Mouse (Mus musculus): ENCODE results near the gene Arhgap42. TPM values are rescaled to one million over a fixed set of nuclear protein-coding genes. Genes with fewer than 3 reads are reported as not detected.

Gene Arhgap42
- polyA plus RNA-seq, 1 experiment from 2014 or later, result 10.2 TPM

DNA sequence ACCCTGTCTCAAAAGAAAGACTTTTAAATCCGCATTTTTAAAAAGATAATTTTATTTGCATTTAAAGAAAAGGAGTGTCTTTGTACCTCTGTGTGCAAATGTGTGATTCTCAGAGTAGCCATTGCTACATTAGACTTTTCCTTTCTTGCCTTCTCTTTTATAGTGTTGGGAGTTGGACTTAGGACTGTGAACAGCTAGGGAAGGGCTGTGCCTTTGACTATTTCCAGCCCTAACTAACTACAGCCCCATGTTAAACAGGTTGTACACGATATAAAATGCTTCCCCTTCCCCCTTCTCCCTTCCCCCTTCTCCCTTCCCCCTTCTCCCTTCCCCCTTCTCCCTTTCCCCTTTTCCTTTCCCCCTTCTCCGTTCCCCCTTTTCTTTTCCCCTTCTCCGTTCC, 4.9 kb upstream of the Arhgap42 start:
- ATAC-seq (replicated peaks; ENCODE audit: extremely low read depth, insufficient read depth, low FRiP score), result no peak
- Histone ChIP-seq H3K27ac (ENCODE audit: low read length) (no peak overlapping the region), H3K27me3 (ENCODE audit: control insufficient read depth, insufficient read depth, low read length) (no peaks in the 10 kb centered on the region), H3K4me1 (ENCODE audit: control insufficient read depth, insufficient read depth, low read length) (peaks cover 3% of the 10 kb centered on the region; the same call in 1 of the 2 replicates), H3K9ac (ENCODE audit: low read length) (no peak overlapping the region), H3K36me3 (ENCODE audit: control insufficient read depth, insufficient read depth) (no peaks in the 10 kb centered on the region), H3K9me3 (replicated peaks; ENCODE audit: control insufficient read depth, low read length) (no peaks in the 10 kb centered on the region), H3K4me3 (ENCODE audit: low read length) (no peak overlapping the region), H3K4me2 (ENCODE audit: low read depth, low read length) (no peak overlapping the region)
- 39% methylated on average over 2 of the region's 4 CpGs for WGBS

DNA sequence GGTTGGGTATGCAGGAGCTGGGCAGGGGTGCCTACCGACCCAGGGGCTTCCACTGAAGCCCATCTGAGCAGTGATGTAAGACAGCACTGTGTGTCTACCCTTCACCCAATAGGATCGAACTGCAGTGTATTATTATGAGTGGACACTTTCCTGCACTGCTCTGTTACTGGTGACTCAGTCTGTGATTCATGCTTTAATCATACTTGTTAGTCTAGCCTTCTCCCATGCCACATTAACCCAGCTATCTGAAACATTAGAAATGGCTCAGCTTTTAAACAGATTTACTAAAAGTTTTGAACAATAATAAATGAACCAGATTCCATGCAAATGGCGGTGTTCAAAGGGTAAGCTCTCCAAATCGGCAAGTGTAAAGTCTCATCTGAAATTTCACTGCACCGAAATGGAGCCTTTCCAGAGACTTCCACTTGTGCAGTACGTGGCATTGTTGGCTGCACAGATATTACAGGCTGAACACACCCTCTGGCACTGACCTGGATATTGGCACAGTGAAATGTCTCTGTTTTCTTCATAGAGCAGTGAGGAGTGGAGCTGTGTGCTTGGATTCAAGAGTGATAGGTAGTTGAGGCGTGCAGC, 2.4 kb upstream of the Arhgap42 start:
- Histone ChIP-seq H3K27me3 (ENCODE audit: control insufficient read depth, insufficient read depth, low read length) (no peaks in the 10 kb centered on the region), H3K4me1 (ENCODE audit: control insufficient read depth, insufficient read depth, low read length) (peaks cover 9% of the 10 kb centered on the region), H3K27ac (ENCODE audit: low read length) (no peak overlapping the region), H3K4me3 (ENCODE audit: low read length) (no peak overlapping the region), H3K36me3 (ENCODE audit: control insufficient read depth, insufficient read depth) (no peaks in the 10 kb centered on the region), H3K9me3 (replicated peaks; ENCODE audit: control insufficient read depth, low read length) (no peaks in the 10 kb centered on the region), H3K4me2 (ENCODE audit: low read depth, low read length) (no peak overlapping the region), H3K9ac (ENCODE audit: low read length) (no peak overlapping the region)
- no peak for ATAC-seq (replicated peaks; ENCODE audit: extremely low read depth, insufficient read depth, low FRiP score)
- WGBS, result 77% methylated on average over 7 of the region's 7 CpGs

DNA sequence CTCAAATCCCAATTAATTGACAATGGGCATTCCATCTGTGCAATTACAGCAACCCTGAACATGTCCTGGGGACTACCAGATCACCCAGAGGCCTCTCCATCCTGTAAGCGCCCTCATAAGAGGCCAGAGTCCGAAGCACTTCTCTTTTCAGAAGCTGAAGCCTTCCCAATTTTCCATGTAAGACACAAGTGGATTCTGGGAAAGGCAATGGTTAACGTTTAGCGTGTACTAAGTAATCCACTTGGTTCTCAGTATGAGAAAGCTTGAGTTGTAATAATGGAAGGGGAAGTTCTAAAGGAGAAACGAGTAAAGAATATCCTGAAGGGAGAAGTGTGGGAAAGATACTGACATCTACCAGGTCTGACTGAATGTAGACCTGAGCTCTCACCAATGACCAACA, 1.4 kb downstream of the Arhgap42 start:
- Histone ChIP-seq H3K9me3 (replicated peaks; ENCODE audit: control insufficient read depth, low read length) (no peaks in the 10 kb centered on the region), H3K27me3 (ENCODE audit: control insufficient read depth, insufficient read depth, low read length) (no peaks in the 10 kb centered on the region), H3K36me3 (ENCODE audit: control insufficient read depth, insufficient read depth) (no peaks in the 10 kb centered on the region; the same call in 1 of the 2 replicates), H3K9ac (ENCODE audit: low read length) (peak overlapping the region; percentile 27; the same call in 1 of the 2 replicates), H3K27ac (ENCODE audit: low read length) (no peak overlapping the region), H3K4me2 (ENCODE audit: low read depth, low read length) (peak overlapping the region; percentile 69), H3K4me3 (ENCODE audit: low read length) (peak overlapping the region; percentile 84), H3K4me1 (ENCODE audit: control insufficient read depth, insufficient read depth, low read length) (peaks cover 9% of the 10 kb centered on the region)
- ATAC-seq (replicated peaks; ENCODE audit: extremely low read depth, insufficient read depth, low FRiP score), result no peak
- 61% methylated on average over 5 of the region's 5 CpGs for WGBS

DNA sequence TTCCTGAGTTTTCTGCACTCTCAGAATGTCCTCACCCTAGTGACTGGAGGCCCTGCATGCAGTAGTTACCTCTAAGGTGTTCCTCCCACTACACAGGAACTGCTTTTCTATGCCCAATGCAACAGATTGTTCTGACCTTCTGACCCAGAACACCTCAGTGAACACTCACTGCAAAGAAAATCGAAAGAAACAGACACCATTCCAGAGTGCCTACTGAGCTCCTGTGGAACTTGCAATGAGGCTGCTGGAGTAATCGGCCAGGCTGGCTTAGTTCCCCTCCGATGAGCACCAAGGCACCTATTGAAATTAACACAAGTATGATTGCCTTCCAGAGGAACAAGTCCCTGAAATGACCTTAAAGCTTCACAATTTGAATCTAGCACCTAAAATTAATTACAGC, 9.2 kb downstream of the Arhgap42 start:
- H3K4me3 ChIP-seq (ENCODE audit: low read length), result no peak overlapping the region
- 71% methylated on average over 3 of the region's 3 CpGs for WGBS

DNA sequence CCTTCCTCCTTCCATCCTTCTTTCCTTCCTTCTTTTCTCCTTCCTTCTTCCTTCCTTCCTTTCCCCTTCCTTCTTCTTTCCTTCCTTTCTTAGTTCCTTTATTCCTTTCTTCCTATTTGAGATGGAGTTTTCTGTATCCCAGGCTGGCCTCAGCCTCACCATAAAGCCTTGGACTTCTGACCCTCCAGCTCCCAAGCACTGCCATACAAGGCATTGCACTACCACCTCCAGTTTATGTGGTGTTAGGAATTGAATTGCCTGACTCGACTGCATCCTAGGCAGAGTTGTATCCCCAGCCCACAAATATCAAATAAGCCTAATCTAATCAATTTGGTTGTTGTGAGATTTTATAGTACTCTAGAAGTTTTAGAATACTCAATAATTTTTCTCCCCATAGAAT, 14.1 kb downstream of the Arhgap42 start:
- Histone ChIP-seq H3K4me2 (ENCODE audit: low read depth, low read length) (no peak overlapping the region), H3K9me3 (replicated peaks; ENCODE audit: control insufficient read depth, low read length) (no peaks in the 10 kb centered on the region), H3K27ac (ENCODE audit: low read length) (no peak overlapping the region), H3K36me3 (ENCODE audit: control insufficient read depth, insufficient read depth) (no peaks in the 10 kb centered on the region), H3K27me3 (ENCODE audit: control insufficient read depth, insufficient read depth, low read length) (peaks cover 4% of the 10 kb centered on the region), H3K9ac (ENCODE audit: low read length) (no peak overlapping the region), H3K4me1 (ENCODE audit: control insufficient read depth, insufficient read depth, low read length) (no peaks in the 10 kb centered on the region; the same call in 1 of the 2 replicates), H3K4me3 (ENCODE audit: low read length) (no peak overlapping the region)
- 77% methylated on average over 1 of the region's 1 CpGs for WGBS
- no peak for ATAC-seq (replicated peaks; ENCODE audit: extremely low read depth, insufficient read depth, low FRiP score)

More for the DNA sequence above, 9.2 kb downstream of the Arhgap42 start:
- H3K9me3 ChIP-seq (replicated peaks; ENCODE audit: control insufficient read depth, low read length), result no peaks in the 10 kb centered on the region
- H3K27me3 ChIP-seq (ENCODE audit: control insufficient read depth, insufficient read depth, low read length), result no peaks in the 10 kb centered on the region
- no peak overlapping the region for H3K4me2 ChIP-seq (ENCODE audit: low read depth, low read length)
- H3K36me3 ChIP-seq (ENCODE audit: control insufficient read depth, insufficient read depth), result no peaks in the 10 kb centered on the region; the same call in 1 of the 2 replicates
- no peak for ATAC-seq (replicated peaks; ENCODE audit: extremely low read depth, insufficient read depth, low FRiP score)
- no peak overlapping the region for H3K27ac ChIP-seq (ENCODE audit: low read length)
- H3K9ac ChIP-seq (ENCODE audit: low read length), result no peak overlapping the region
- no peaks in the 10 kb centered on the region; the same call in 1 of the 2 replicates for H3K4me1 ChIP-seq (ENCODE audit: control insufficient read depth, insufficient read depth, low read length)

DNA sequence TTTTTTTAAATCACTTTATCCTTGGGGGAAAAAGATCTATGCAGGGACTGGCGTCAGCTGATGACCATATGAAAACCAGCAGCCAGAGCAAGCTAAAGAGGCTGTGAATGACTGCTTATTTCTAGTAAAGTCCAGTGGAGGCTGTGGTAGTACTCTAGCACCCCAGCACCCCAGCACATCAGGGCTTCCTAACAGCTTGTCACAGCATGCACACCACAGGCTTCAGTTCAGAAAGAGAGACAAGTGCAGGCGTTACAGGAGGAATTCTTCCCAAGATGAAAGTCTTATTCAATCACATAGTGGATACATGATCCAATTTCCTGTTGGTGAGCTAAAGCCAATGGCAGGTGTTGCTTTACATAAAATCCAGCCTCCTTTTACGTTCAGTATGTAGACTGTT, 15.5 kb downstream of the Arhgap42 start:
- H3K9ac ChIP-seq (ENCODE audit: low read length), result no peak overlapping the region
- H3K4me3 ChIP-seq (ENCODE audit: low read length), result no peak overlapping the region
- no peak overlapping the region for H3K27ac ChIP-seq (ENCODE audit: low read length)
- WGBS, result 71% methylated on average over 3 of the region's 3 CpGs
- no peak overlapping the region for H3K4me2 ChIP-seq (ENCODE audit: low read depth, low read length)
- no peak for ATAC-seq (replicated peaks; ENCODE audit: extremely low read depth, insufficient read depth, low FRiP score)
- no peaks in the 10 kb centered on the region for H3K9me3 ChIP-seq (replicated peaks; ENCODE audit: control insufficient read depth, low read length)
- H3K36me3 ChIP-seq (ENCODE audit: control insufficient read depth, insufficient read depth), result no peaks in the 10 kb centered on the region
- H3K4me1 ChIP-seq (ENCODE audit: control insufficient read depth, insufficient read depth, low read length), result no peaks in the 10 kb centered on the region; the same call in 1 of the 2 replicates
- peaks cover 5% of the 10 kb centered on the region for H3K27me3 ChIP-seq (ENCODE audit: control insufficient read depth, insufficient read depth, low read length)

DNA sequence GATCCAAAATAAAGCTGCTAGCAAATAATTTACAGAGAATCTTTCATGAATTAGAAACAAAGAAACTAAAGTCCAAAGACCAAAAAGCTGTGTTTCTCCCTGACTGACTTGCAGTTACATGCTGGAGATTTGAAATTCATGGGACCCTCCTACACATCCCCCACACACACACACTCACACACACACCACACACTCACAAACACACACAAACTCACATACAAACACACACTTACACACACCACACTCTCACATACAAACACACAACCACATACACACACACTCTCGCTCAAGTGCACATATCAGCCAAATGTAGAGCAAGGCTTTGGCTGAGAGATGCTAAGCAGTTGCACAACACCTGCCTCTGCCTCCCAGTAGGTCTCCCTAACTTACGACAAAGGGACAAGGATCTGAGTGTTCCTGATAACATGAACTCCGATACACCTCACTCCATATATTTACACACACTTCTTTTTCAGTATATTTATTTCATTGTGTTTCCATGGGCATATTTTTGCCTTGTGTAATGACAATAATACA, 16.9 kb downstream of the Arhgap42 start:
- H3K4me1 ChIP-seq (ENCODE audit: control insufficient read depth, insufficient read depth, low read length), result peaks cover 4% of the 10 kb centered on the region
- no peak overlapping the region for H3K4me3 ChIP-seq (ENCODE audit: low read length)
- ATAC-seq (replicated peaks; ENCODE audit: extremely low read depth, insufficient read depth, low FRiP score), result no peak
- no peaks in the 10 kb centered on the region for H3K36me3 ChIP-seq (ENCODE audit: control insufficient read depth, insufficient read depth)
- no peaks in the 10 kb centered on the region for H3K9me3 ChIP-seq (replicated peaks; ENCODE audit: control insufficient read depth, low read length)
- peaks cover 5% of the 10 kb centered on the region for H3K27me3 ChIP-seq (ENCODE audit: control insufficient read depth, insufficient read depth, low read length)
- H3K9ac ChIP-seq (ENCODE audit: low read length), result no peak overlapping the region
- H3K27ac ChIP-seq (ENCODE audit: low read length), result no peak overlapping the region
- H3K4me2 ChIP-seq (ENCODE audit: low read depth, low read length), result no peak overlapping the region
- WGBS, result 77% methylated on average over 3 of the region's 3 CpGs

DNA sequence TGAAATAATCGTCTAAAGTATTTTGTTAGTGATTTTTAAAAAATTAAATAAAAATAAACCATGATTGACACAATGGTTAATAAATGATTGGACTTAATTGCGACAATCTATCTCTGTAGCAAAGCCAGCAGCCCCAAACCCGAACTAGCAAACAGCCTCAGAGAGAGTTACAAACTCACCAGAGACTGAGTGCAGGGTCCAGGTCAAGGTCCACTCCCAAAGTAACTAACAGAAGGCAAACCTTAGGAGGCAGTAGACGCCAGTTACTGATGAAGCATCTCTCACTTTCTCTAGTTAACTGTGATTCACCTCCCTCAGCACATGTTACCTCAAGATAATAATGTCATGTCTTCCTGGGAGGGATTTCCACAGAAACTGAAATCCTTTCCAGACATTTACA, 17.7 kb downstream of the Arhgap42 start:
- H3K4me1 ChIP-seq (ENCODE audit: control insufficient read depth, insufficient read depth, low read length), result peaks cover 4% of the 10 kb centered on the region
- peaks cover 5% of the 10 kb centered on the region for H3K27me3 ChIP-seq (ENCODE audit: control insufficient read depth, insufficient read depth, low read length)
- WGBS, result 78% methylated on average over 4 of the region's 4 CpGs
- no peaks in the 10 kb centered on the region for H3K9me3 ChIP-seq (replicated peaks; ENCODE audit: control insufficient read depth, low read length)
- no peak overlapping the region for H3K4me2 ChIP-seq (ENCODE audit: low read depth, low read length)
- H3K4me3 ChIP-seq (ENCODE audit: low read length), result no peak overlapping the region
- no peak overlapping the region for H3K9ac ChIP-seq (ENCODE audit: low read length)
- H3K27ac ChIP-seq (ENCODE audit: low read length), result no peak overlapping the region
- H3K36me3 ChIP-seq (ENCODE audit: control insufficient read depth, insufficient read depth), result no peaks in the 10 kb centered on the region
- no peak for ATAC-seq (replicated peaks; ENCODE audit: extremely low read depth, insufficient read depth, low FRiP score)

DNA sequence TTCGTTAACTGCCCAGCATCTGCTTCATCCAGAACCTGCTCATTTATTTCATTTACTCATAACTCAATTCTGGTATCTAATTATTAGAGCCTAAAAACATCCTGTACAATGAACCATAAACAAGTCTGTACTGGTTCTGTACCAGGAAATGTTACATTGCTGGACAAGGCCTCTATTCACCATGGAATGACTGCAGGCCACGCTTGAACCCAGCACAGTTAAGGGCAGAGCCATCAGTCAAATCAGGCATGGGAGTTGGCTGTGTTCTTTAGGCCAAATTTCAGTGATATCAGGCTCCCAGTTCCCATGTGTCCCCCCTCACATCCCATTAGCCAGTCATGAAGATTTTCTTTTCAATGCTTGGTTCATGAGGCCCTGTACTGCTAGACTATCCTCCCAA, 20.6 kb downstream of the Arhgap42 start:
- Histone ChIP-seq H3K4me1 (ENCODE audit: control insufficient read depth, insufficient read depth, low read length) (peaks cover 4% of the 10 kb centered on the region), H3K27ac (ENCODE audit: low read length) (no peak overlapping the region), H3K27me3 (ENCODE audit: control insufficient read depth, insufficient read depth, low read length) (peaks cover 8% of the 10 kb centered on the region), H3K9me3 (replicated peaks; ENCODE audit: control insufficient read depth, low read length) (no peaks in the 10 kb centered on the region), H3K4me2 (ENCODE audit: low read depth, low read length) (no peak overlapping the region), H3K4me3 (ENCODE audit: low read length) (no peak overlapping the region), H3K36me3 (ENCODE audit: control insufficient read depth, insufficient read depth) (no peaks in the 10 kb centered on the region), H3K9ac (ENCODE audit: low read length) (no peak overlapping the region)
- no peak for ATAC-seq (replicated peaks; ENCODE audit: extremely low read depth, insufficient read depth, low FRiP score)
- WGBS, result 69% methylated on average over 2 of the region's 2 CpGs
